Mouse (Mus musculus) testis, postnatal 10 days (tissue): ENCODE results near the gene Gm2016.
"Not testable (repeated sequence)": the region's sequence is repeated elsewhere in the genome, so short reads cannot be mapped to it uniquely, and the experiment has no call there.

Experiments used
- DNase-seq: peaks from one replicate; pipeline ENCODE4 v3.0.0; 2021; ENCODE audit warnings: low spot score

The Gm2016 gene

DNA sequence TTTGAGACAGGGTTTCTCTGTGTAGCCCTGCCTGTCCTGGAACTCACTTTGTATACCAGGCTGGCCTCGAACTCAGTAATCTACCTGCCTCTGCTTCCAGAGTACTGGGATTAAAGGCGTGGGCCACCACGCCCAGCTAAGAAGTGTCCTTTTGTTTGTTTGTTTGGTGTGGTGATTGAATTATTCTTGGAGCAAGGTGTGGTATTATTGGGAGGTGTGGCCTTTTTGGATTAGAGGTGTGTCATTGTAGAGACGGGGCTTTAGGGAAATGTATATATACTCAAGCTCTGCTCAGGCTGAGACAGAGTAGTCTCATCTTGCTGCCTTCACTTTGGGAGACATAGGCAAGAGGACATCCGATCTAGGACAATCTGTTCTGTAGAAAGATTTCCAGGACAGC, at the start of gene Gm2016:
Gm2016 (plus strand) TSS at position 301 of the 400 bp plus-strand sequence.
- DNase-seq, result not testable (repeated sequence)

GRCm38 (mm10) chr12:87842239-87842638, 31.6 kb upstream of the Gm2016 start, which contains the start of gene Gm2001:
Gene Gm2001 (minus strand): TSS chr12:87842339.
- not testable (repeated sequence) for DNase-seq

- DNase-seq, result not testable (repeated sequence)
These were observed 23.2 kb upstream of the Gm2016 start for GRCm38 (mm10) chr12:87850657-87851056.

DNA sequence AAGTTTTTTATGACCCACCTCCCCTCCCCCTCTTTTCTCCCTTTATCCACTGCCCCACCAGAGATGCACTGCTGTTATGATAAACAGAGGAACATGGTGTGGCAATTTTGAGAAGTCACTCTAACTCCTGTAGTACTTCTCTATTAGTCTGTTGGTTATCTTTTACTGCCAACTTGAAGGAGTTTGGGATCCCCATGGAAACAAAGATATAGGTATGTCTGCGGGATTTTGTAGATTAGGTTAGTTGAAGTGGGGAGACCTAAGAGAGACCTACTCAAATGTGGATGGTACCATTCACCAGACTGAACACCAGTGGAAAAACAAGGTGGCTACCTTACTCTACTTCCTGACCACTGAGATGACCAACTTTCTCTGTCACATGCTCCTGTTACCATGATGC, 17.8 kb upstream of the Gm2016 start:
- DNase-seq, result not testable (repeated sequence)

DNA sequence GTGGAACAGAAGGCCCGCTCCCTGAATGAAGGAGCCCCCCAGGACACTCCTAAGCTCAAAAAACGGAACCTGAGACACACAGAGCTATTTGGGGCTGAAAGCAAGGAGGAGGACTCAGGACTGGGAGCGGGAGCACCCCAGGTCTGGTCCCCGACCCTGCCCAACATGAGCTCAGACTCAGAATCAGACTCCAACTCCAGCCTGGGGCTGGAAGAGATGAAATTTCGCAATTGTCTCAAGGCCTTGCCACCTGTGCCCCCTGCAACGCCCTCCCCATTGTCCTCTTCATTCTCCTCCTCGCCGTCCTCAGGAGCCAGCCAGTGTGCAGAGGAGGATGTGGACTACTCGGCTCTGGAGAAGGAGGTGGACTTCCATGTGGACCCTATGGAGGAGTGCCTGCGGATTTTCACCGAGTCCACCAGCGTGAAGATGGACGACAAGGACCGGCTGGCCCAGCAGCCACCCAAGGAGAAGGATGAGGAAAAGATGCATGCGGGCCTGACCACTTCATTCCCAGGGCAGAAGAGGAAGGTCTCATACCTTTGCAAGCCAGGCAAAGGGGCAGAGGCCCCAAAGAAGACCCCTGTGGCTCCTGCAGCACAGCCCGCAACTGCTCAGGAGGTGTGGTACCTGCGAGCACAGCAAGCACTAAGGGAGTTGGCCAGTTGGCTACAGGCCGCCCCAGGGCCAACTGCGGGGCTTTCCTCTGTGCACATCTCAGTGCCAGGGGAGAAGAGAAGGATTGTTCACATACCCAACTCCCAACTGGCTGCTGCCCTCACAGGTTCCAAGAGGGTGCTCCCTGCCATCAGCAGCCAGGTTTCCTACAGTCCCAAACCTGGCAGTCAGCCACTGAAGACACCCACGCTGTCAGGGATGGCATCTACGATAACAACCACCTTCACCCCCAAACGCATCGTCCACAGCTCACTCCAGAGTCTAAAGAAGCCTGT, 11.9 kb upstream of the Gm2016 start:
- peak; percentile 53 for DNase-seq

GRCm38 (mm10) chr12:87863638-87864037, 10.2 kb upstream of the Gm2016 start:
- peak; percentile 40 for DNase-seq

DNA sequence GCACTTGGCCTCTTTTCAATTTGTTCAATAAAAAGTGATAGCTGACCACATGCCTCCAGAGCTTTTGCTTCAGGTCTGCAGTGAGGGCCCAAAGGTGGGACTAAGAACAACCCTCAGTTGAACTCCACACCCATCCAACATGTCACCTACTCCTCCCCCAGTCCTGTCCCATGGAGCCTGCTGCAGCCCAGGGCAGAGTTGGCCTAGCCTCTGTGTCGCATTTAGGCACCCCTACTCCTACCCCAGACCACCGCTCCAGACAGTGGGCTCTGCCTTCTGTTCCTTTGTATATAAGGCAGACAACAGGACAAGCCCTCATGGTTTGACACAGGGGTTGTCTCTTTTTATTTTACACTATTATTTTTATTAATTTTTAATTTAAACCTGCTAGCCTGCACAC, 9.8 kb upstream of the Gm2016 start:
- DNase-seq, result not testable (repeated sequence)

DNA sequence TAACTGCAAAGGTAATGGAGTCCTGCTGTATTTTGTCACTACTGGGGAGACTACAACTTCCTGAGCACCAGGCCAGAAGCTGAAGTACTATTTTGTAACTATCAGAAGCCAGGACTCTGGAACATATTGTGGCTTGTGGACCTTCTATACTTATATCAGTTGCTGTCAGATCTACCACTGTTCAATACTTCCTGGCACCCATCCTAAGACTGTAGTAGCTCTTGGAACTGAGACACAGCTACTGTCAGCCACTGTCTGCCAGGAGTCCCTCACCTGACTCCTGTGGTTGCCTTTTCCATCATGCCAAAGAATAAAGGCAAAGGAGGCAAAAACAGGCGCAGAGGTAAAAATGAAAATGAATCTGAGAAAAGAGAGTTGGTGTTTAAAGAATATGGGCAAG, 21.2 kb downstream of the Gm2016 start, which contains the start of gene Gm2022:
Gm2022 (plus strand) TSS at position 301 of the 400 bp plus-strand sequence.
- not testable (repeated sequence) for DNase-seq

GRCm38 (mm10) chr12:87919721-87920120, 45.8 kb downstream of the Gm2016 start, which contains the start of gene Gm2035:
Gene Gm2035 (minus strand): TSS chr12:87919857.
- DNase-seq, result not testable (repeated sequence)
